Mouse (Mus musculus): ENCODE data around the gene Krtap21-1.

- TF ChIP-seq CTCF (conservative IDR thresholded peaks at IDR 0.05; ENCODE audit: low read length) (no peak), POU5F1 (IDR thresholded peaks at IDR 0.05; ENCODE audit: borderline replicate concordance, low read length) (no peak)
Measured at GRCm38 (mm10) chr16:89410345-89411068, 6.8 kb upstream of the Krtap21-1 start.

Measured in E14TG2a.4 (cell line).